Mouse (Mus musculus) cerebellum, postnatal 14 days (tissue): ENCODE data around the gene Cyp2d26.

Source experiments
- DNase-seq, 2 experiments: peaks; one replicate each; pipeline ENCODE4 v3.0.0; 2021; ENCODE audit warnings: mixed read lengths in 2 of 2

Cyp2d26 gene

DNA sequence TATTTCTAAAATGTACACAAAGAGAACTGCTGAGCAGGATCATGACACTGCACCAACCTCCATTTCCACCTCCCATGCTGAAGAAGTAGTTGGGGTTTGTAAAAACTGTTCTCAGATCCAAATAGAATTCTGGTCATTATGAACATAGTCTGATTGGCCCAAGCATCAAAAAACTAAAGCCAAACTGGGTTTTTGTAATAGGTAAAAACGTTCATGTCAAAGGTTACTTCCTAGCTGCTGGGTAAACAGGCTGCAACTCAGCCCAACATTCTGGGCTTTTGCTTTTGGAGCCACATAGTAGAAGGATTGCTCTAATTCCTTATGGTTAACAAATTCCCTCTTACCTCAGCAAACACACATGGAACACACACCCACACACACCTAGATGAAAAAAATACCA lies 46.0 kb downstream of the Cyp2d26 start:
- DNase-seq: no peak

DNA sequence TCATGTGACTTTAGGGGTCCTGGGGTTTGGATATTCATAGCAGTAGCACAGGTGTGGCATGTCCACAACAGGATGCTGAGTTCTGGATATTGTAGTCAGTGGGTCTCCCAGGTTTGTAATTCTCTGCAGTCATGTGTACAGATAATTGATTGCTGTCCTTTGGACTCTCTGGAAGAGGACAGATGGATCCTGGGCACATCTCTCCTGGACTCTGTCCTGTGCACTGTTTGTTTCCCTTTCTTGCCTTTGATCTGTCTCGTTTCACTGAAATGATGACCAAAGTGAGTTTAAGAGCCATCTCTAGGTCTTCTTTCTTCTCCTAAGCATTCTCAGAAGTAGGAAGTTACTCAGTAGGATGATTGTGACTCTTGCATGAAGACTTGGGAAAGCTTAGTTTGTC lies 46.6 kb downstream of the Cyp2d26 start:
- DNase-seq: no peak
